In the genomic region with DNA sequence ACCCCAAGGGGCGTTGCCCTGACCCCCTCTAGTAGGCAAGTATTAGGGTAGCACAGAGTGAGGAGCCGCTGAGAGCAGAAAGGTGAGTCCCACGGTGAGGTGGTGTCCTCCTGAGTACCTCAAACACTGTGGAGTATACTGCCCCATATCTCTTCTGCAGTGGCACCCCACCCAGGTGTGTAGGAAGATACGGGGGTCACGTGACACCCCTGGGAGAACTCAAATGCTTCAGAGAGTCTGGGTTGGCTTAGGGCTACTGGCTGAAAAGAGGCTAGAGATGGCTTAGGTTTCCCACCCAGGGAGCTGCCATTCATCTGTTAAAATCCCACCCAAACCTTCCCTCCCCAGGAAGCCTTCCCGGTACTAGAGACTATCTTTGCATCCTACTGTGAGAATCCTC, we compare ENCODE assay signal across 11 mouse cellular contexts. TPM values are rescaled to one million over a fixed set of nuclear protein-coding genes. Genes with fewer than 3 reads are reported as not detected.
DNase-seq lines count a peak whose midpoint lies in the region; ATAC-seq lines count a peak whose summit lies in the region.
"Had no signal": no experiment of that assay in that cellular context is flagged by ENCODE, and none has a peak within 500 bp of the region (broad histone marks: within the 10 kb centered on the region; RNA-seq: fewer than 3 reads in every experiment).

No protein-coding gene starts in this region.

- no peak overlapping the region for H3K27ac ChIP-seq in neural tube, embryonic 12.5 days
- H3K27ac ChIP-seq in forebrain, embryonic 13.5 days = no peak overlapping the region
- H3K27ac ChIP-seq in heart, embryonic 12.5 days (ENCODE audit: poor library complexity, severe bottlenecking) = no peak overlapping the region
- H3K27ac ChIP-seq: heart, embryonic 15.5 days had no signal

- no peak overlapping the region for H3K9ac ChIP-seq in neural tube, embryonic 12.5 days
- peak overlapping the region; percentile 64 for H3K9ac ChIP-seq in forebrain, embryonic 13.5 days
- H3K9ac ChIP-seq in heart, embryonic 12.5 days = no peak overlapping the region
- H3K9ac ChIP-seq: heart, embryonic 15.5 days had no signal

- WGBS in neural tube, embryonic 12.5 days = 39% methylated on average over 6 of the region's 6 CpGs
- 42% methylated on average over 6 of the region's 6 CpGs for WGBS in forebrain, embryonic 13.5 days
- WGBS in heart, embryonic 12.5 days = 34% methylated on average over 6 of the region's 6 CpGs

- H3K4me1 ChIP-seq in neural tube, embryonic 12.5 days = peaks cover 21% of the 10 kb centered on the region
- H3K4me1 ChIP-seq in forebrain, embryonic 13.5 days = peaks cover 27% of the 10 kb centered on the region
- peaks cover 26% of the 10 kb centered on the region for H3K4me1 ChIP-seq in heart, embryonic 12.5 days (replicated peaks)

- DNase-seq in neural tube, embryonic 10.5 days (ENCODE audit: extremely low spot score, low spot score) = no peak
- DNase-seq in liver = peak; percentile 75
- no peak for DNase-seq in left cerebral cortex, adult 18-20 months (ENCODE audit: low spot score in 2 of 2)
- DNase-seq in gastrocnemius, postnatal 4 days (ENCODE audit: low spot score in 2 of 2) = no peak
- DNase-seq: kidney, adult 9 months; right cerebral cortex, postnatal 4 days had no signal

- H3K4me2 ChIP-seq in neural tube, embryonic 12.5 days (replicated peaks) = peak overlapping the region; percentile 70; the same call in 1 of the 2 replicates
- H3K4me2 ChIP-seq in forebrain, embryonic 13.5 days = peak overlapping the region; percentile 65
- no peak overlapping the region for H3K4me2 ChIP-seq in heart, embryonic 12.5 days

- H3K4me3 ChIP-seq in neural tube, embryonic 12.5 days = no peak overlapping the region
- H3K4me3 ChIP-seq in forebrain, embryonic 13.5 days = no peak overlapping the region
- H3K4me3 ChIP-seq in heart, embryonic 12.5 days = no peak overlapping the region

- ATAC-seq in neural tube, embryonic 12.5 days (ENCODE audit: low FRiP score, low read depth) = no peak
- no peak for ATAC-seq in forebrain, embryonic 13.5 days
- no peak for ATAC-seq in heart, embryonic 12.5 days (ENCODE audit: insufficient number of reproducible peaks, low FRiP score)

- peaks cover 54% of the 10 kb centered on the region for H3K27me3 ChIP-seq in neural tube, embryonic 12.5 days (replicated peaks)
- H3K27me3 ChIP-seq in forebrain, embryonic 13.5 days = peaks cover 39% of the 10 kb centered on the region
- H3K27me3 ChIP-seq in heart, embryonic 12.5 days (replicated peaks) = peaks cover 89% of the 10 kb centered on the region

- H3K9me3 ChIP-seq in neural tube, embryonic 12.5 days = no peaks in the 10 kb centered on the region
- H3K9me3 ChIP-seq in forebrain, embryonic 13.5 days (replicated peaks) = no peaks in the 10 kb centered on the region
- H3K9me3 ChIP-seq in heart, embryonic 12.5 days (replicated peaks) = no peaks in the 10 kb centered on the region
- H3K9me3 ChIP-seq: heart, embryonic 15.5 days had no signal

- H3K36me3 ChIP-seq in neural tube, embryonic 12.5 days = peaks cover 68% of the 10 kb centered on the region
- peaks cover 90% of the 10 kb centered on the region for H3K36me3 ChIP-seq in forebrain, embryonic 13.5 days (ENCODE audit: poor library complexity, severe bottlenecking)
- no peaks in the 10 kb centered on the region for H3K36me3 ChIP-seq in heart, embryonic 12.5 days
- H3K36me3 ChIP-seq: heart, embryonic 15.5 days had no signal

RNA-seq across cellular contexts. Expression of a gene that starts 12.5 kb away (rescaled TPM):
- 2.1 and 2.4 TPM in 2 replicates for polyA plus RNA-seq in neural tube, embryonic 12.5 days (2016; fragmentation: Nextera tagmentation; extraction: Ambion mirVana)
- polyA plus RNA-seq in forebrain, embryonic 13.5 days (2015; fragmentation: Nextera tagmentation; extraction: Ambion mirVana) = 4.1 and 4.4 TPM in 2 replicates
- 10 to 100 TPM; 11.3 to 13.7 TPM for total RNA-seq in left cerebral cortex, adult 18-20 months (2021)
- under 1 TPM in 1 of 2 experiments, not detected in 1; 0.60 TPM for total RNA-seq in gastrocnemius, postnatal 4 days (2021)
- polyA plus RNA-seq in heart, embryonic 12.5 days (2016; fragmentation: Nextera tagmentation; extraction: Ambion mirVana) = 0.23 and 0.40 TPM in 2 replicates
- total RNA-seq: neutrophil, adult 5-6 weeks had no signal

RNA-seq across cellular contexts. Expression of a gene that starts 13.4 kb away (rescaled TPM):
- polyA plus RNA-seq in neural tube, embryonic 12.5 days (2016; fragmentation: Nextera tagmentation; extraction: Ambion mirVana) = 10.9 and 14.1 TPM in 2 replicates
- polyA plus RNA-seq in forebrain, embryonic 13.5 days (2015; fragmentation: Nextera tagmentation; extraction: Ambion mirVana) = 12.4 and 13.1 TPM in 2 replicates
- 100 to 1,000 TPM; 229 to 237 TPM for total RNA-seq in left cerebral cortex, adult 18-20 months (2021)
- under 1 TPM; 0.54 to 0.65 TPM for total RNA-seq in gastrocnemius, postnatal 4 days (2021)
- polyA plus RNA-seq in heart, embryonic 12.5 days (2016; fragmentation: Nextera tagmentation; extraction: Ambion mirVana) = 0.53 and 0.86 TPM in 2 replicates
- total RNA-seq: neutrophil, adult 5-6 weeks had no signal
- polyA plus RNA-seq: heart, embryonic 15.5 days had no signal

RNA-seq across cellular contexts. Expression of a gene that starts 17.4 kb away (rescaled TPM):
- polyA plus RNA-seq in neural tube, embryonic 12.5 days (2016; fragmentation: Nextera tagmentation; extraction: Ambion mirVana) = 305 and 308 TPM in 2 replicates
- polyA plus RNA-seq in forebrain, embryonic 13.5 days (2015; fragmentation: Nextera tagmentation; extraction: Ambion mirVana) = 314 and 335 TPM in 2 replicates
- 100 to 1,000 TPM; 191 to 210 TPM for total RNA-seq in left cerebral cortex, adult 18-20 months (2021)
- 10 to 100 TPM; 56.1 to 61.5 TPM for total RNA-seq in gastrocnemius, postnatal 4 days (2021)
- 108 and 115 TPM in 2 replicates for polyA plus RNA-seq in heart, embryonic 12.5 days (2016; fragmentation: Nextera tagmentation; extraction: Ambion mirVana)

RNA-seq across cellular contexts. Expression of a gene that starts 27.6 kb away (rescaled TPM):
- polyA plus RNA-seq in neural tube, embryonic 12.5 days (2016; fragmentation: Nextera tagmentation; extraction: Ambion mirVana) = 0.86 and 0.87 TPM in 2 replicates
- polyA plus RNA-seq in forebrain, embryonic 13.5 days (2015; fragmentation: Nextera tagmentation; extraction: Ambion mirVana) = 0.45 and 0.49 TPM in 2 replicates
- 1 to 10 TPM; 2.2 to 2.6 TPM for total RNA-seq in left cerebral cortex, adult 18-20 months (2021)
- under 1 TPM; 0.39 TPM for total RNA-seq in gastrocnemius, postnatal 4 days (2021)
- polyA plus RNA-seq in heart, embryonic 12.5 days (2016; fragmentation: Nextera tagmentation; extraction: Ambion mirVana) = 0.63 and 0.70 TPM in 2 replicates

RNA-seq across cellular contexts. Expression of a gene that starts 33.8 kb away (rescaled TPM):
- 48.3 and 50.7 TPM in 2 replicates for polyA plus RNA-seq in neural tube, embryonic 12.5 days (2016; fragmentation: Nextera tagmentation; extraction: Ambion mirVana)
- polyA plus RNA-seq in forebrain, embryonic 13.5 days (2015; fragmentation: Nextera tagmentation; extraction: Ambion mirVana) = 49.2 and 53.6 TPM in 2 replicates
- total RNA-seq in left cerebral cortex, adult 18-20 months (2021) = 10 to 100 TPM; 20.1 to 23.2 TPM
- total RNA-seq in gastrocnemius, postnatal 4 days (2021) = 10 to 100 TPM; 17.4 to 18.0 TPM
- 43.9 and 46.6 TPM in 2 replicates for polyA plus RNA-seq in heart, embryonic 12.5 days (2016; fragmentation: Nextera tagmentation; extraction: Ambion mirVana)
